Mouse (Mus musculus): ENCODE data around the gene Ddrgk1.

- TF ChIP-seq CTCF (IDR thresholded peaks at IDR 0.05; ENCODE audit: low read depth) (peak; percentile 2; the same call in 1 of the 2 replicates), EP300 (IDR thresholded peaks at IDR 0.05; ENCODE audit: low read depth) (no peak)
These were observed 35.2 kb downstream of the Ddrgk1 start for GRCm38 (mm10) chr2:130629080-130629838.
